Mouse (Mus musculus) lung, postnatal 14 days (tissue): ENCODE data around the gene Ccdc18.
A peak's percentile ranks its signal among the peaks of the same experiment; 100 is the strongest.
"Not testable (repeated sequence)": the region's sequence is repeated elsewhere in the genome, so short reads cannot be mapped to it uniquely, and the experiment has no call there.

Source experiments
- DNase-seq: peaks from one replicate; pipeline ENCODE4 v3.0.0; 2021

Gene Ccdc18

DNA sequence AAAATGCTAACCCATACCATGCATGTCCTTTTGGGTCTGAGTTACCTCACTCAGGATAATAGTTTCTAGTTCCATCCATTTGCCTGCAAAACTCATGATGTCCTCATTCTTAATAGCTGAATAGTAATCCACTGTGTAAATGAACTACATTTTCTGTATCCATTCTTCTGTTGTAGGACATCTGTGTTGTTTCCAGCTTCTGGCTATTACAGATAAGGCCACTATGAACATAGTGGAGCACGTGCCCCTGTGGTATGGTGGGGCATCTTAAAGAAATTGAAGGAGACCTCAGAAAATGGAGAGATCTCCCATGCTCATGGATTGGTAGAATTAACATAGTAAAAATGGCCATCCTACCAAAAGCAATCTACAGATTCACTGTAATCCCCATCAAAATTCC lies 131.1 kb downstream of the Ccdc18 start:
- not testable (repeated sequence) for DNase-seq

DNA sequence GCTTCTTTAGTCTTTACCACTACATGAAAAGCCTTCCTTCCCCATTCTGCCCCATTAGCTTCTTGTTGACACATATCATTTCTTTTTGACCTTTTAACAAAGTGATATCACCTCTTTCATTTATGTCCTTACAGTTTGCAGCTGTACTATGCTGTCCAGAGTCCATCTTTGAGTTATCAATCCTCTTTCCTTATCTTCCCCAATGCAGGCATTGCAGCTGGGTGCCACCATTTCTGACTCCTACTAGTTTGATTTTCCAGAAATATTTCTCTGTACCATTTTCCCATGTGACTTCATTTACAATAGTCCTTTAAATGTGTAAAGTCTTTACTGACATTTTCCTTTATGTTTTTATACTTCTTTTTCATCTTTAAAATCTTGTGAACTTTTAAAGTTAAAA lies 134.3 kb downstream of the Ccdc18 start:
- DNase-seq, result no peak

DNA sequence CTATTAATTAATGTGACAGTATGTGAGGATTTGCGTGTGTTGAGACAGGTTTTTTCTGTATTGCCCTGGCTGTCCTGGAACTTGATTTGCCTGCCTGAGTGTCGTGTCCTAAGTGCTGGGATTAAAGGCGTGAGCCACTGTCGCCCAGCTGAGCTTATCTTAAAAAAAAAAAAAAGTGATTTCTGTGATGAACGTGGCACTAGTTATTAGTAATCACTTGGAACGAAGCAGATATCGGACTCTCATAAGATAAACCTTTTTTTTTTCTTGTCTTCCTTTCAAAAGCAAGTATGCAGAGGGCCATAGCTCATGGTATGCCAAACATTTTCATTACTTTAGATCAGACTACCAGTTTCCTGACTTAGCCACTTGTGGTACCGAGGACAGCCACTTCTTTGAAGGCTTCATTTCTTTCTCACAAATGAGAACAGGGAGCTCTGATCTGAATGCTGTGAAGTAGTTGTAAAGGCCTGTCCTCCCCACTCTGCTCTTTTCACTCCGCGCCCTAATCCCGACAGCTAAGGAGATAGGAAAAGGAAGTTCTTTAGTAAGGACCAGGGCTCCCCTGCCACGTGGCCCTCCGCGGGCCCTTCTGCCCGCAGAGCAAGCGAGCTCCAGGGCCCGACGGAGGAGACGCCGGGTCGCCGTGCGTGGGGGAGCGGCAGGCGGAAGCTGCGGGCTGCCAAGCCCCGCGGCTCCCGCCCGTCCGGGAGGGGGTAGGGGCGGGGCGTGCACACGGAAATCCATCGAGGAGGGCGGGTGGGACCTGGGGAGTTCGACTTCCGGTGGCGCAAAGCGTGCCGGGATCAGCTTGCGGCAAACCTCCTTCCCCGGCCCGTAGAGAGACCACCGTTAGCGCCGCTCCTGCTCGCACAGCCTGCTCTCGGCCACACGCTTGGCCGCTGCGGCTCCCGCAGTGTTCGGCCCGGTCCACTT lies 135.7 kb downstream of the Ccdc18 start, which contains the start of gene Dr1:
Dr1 (plus strand) TSS at position 771 of the 936 bp plus-strand sequence.
- DNase-seq, result peak; percentile 87

DNA sequence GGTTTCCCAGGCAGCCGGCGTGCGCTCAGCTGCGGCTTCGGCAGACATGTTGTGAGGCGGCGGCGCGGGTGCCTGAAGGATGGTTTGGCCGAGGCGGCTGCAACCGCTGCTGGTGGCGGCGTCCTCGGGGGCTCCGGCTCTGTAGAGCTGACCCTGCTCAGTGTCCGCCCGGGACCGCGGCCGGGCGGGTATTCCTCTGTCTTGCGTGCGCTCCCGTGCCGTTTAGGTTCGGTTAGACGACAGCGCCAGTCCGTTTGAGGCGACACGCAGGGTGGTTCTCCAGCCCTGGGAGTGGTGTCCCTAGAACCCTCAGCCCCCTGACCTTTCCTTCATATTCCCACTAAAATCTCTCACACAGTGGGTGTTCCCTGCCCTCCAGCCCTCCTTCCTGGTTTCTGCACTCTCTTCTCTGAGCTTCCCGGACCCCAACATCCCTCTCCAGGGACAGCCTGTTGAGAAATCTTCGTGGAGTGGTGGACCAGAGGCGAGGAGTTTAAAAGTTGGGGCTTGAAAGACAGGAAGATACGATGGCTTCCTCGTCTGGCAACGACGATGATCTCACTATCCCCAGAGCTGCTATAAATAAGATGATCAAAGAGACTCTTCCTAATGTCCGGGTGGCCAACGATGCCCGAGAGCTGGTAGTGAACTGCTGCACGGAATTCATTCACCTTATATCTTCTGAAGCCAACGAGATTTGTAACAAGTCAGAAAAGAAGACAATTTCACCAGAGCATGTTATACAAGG lies 136.6 kb downstream of the Ccdc18 start:
- DNase-seq, result no peak

DNA sequence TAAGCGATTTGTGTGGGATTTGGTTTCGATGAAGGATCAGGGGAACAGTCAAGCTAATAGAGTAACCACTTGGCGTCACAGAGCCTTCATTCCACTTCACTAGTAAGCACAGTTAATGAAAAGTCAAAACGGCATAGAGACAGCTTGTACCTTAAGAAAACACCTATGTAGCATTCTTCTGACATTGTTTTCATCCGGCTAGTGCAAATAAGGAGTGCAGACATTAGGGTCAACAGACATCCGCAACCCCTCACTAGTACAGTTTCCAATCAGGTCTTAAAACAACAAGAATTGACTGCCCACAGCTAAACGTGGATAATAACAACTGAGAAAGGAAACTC lies 137.1 kb downstream of the Ccdc18 start:
- no peak for DNase-seq

DNA sequence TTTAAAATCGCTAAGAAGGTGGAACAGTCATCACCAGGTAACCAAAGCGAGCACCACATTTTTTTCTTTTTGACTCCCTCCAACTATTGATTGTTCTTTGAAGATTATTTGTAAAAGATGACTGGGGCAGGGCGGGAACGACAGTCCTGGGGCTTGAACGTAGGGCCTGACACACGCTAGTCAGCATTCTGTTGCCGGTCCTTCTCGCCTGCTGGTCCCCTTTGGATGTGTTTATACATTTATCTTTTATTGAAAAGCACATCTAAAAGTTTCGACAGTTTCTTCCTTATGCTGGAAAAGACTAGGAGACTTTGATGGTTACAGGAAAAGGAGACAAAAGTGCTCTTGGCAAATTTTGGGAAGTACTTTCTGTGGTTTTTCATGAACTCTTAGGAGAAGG lies 137.7 kb downstream of the Ccdc18 start:
- no peak for DNase-seq

DNA sequence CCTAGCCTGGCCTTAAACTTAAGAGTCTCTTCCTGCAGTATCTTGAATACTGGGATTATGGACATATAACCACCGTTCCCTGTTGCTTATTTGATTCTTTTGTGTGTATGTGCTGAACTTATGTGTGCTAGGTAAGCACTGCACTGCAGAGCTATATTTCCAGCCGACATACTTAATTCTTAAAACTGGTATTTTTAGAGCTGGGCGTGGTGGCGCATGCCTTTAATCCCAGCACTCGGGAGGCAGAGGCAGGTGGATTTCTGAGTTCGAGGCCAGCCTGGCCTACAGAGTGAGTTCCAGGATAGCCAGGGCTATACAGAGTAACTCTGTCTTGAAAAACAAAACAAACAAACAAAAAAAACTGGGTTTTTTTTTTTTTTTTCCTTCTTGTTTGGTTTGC lies 138.7 kb downstream of the Ccdc18 start:
- DNase-seq, result not testable (repeated sequence)
